Mouse (Mus musculus) limb, embryonic 14.5 days (tissue): ENCODE data around the gene Rubcn. TPM values are rescaled to one million over a fixed set of nuclear protein-coding genes. Genes with fewer than 3 reads are reported as not detected.
"Not testable (repeated sequence)": the region's sequence is repeated elsewhere in the genome, so short reads cannot be mapped to it uniquely, and the experiment has no call there.

Source experiments
- ATAC-seq: fragments of 200-750 bp; cut with Nextera tagmentation; 2 replicates; pipeline ENCODE4 v1.8.0; 2017; ENCODE audit warnings: low read depth, moderate number of reproducible peaks, moderate TSS enrichment; ENCODE audit not compliant: low FRiP score
- DNase-seq: peaks from one replicate; pipeline ENCODE4 v3.0.0-alpha.2; 2015; ENCODE audit warnings: low spot score
- H3K27ac ChIP-seq: fragments of 300-500 bp; sonication (generic); replicated peaks from 2 replicates; pipeline ENCODE4 v1.5.1; 2014; ENCODE audit warnings: low read depth, mild to moderate bottlenecking, low read length, moderate library complexity, mixed read lengths
- H3K27me3 ChIP-seq: fragments of 300-500 bp; sonication (generic); 2 replicates; pipeline ENCODE4 v1.6.1; 2014; ENCODE audit warnings: low read length, mixed read lengths; ENCODE audit not compliant: control insufficient read depth, insufficient read depth
- H3K36me3 ChIP-seq: fragments of 300-500 bp; sonication (generic); 2 replicates; pipeline ENCODE4 v1.6.1; 2014; ENCODE audit warnings: mild to moderate bottlenecking, low read length, moderate library complexity, mixed read lengths; ENCODE audit not compliant: control insufficient read depth, insufficient read depth
- H3K4me1 ChIP-seq: fragments of 300-500 bp; sonication (generic); 2 replicates; pipeline ENCODE4 v1.6.1; 2014; ENCODE audit warnings: antibody characterized with exemption, low read length, mixed read lengths; ENCODE audit not compliant: control insufficient read depth, insufficient read depth
- H3K4me2 ChIP-seq: fragments of 300-500 bp; sonication (generic); replicated peaks from 2 replicates; pipeline ENCODE4 v1.6.1; 2014; ENCODE audit warnings: low read depth, mild to moderate bottlenecking, low read length, moderate library complexity; ENCODE audit not compliant: severe bottlenecking
- H3K4me3 ChIP-seq: fragments of 300-500 bp; sonication (generic); replicated peaks from 2 replicates; pipeline ENCODE4 v1.5.1; 2014; ENCODE audit warnings: low read length
- H3K9ac ChIP-seq: fragments of 300-500 bp; sonication (generic); 2 replicates; pipeline ENCODE4 v1.6.1; 2014; ENCODE audit warnings: mild to moderate bottlenecking, low read depth, low read length, moderate library complexity; ENCODE audit not compliant: severe bottlenecking
- H3K9me3 ChIP-seq: fragments of 300-500 bp; sonication (generic); 2 replicates; pipeline ENCODE4 v1.6.1; 2016; ENCODE audit warnings: low read length; ENCODE audit not compliant: control insufficient read depth
- POLR2A ChIP-seq: fragments of 200-500 bp; IDR thresholded peaks from 2 replicates; pipeline ENCODE4 v1.8.0; 2012; ENCODE audit warnings: inconsistent platforms, mild to moderate bottlenecking, moderate library complexity, borderline replicate concordance; ENCODE audit not compliant: insufficient read depth, insufficient read length; ENCODE audit errors: extremely low read depth
- WGBS: fragments of 180-500 bp; shearing (Covaris S2); extraction: QIAGEN DNeasy Blood & Tissue Kit; methylation state at CpG from one replicate; pipeline ENCODE4 v1.1.7; 2014; 5-methylcytosine and 5-hydroxymethylcytosine counted together
- polyA plus RNA-seq, 2 experiments: library from polyadenylated mRNA; depleted of rRNA in 1 of 2; stranded (reverse) in 1 of 2; unstranded in 1 of 2; fragments of >200 nt; fragmentation: Nextera tagmentation in 1 of 2; extraction: Ambion mirVana in 1 of 2; gene quantifications; 2 replicates each; pipeline versions ENCODE4 v1.2.1 to v1.2.3; 2012 to 2014

Rubcn gene
- polyA plus RNA-seq (2012; rRNA removed) (35.7 and 42.7 TPM in 2 replicates), polyA plus RNA-seq (2014; fragmentation: Nextera tagmentation; extraction: Ambion mirVana) (19.6 and 20.3 TPM in 2 replicates)

DNA sequence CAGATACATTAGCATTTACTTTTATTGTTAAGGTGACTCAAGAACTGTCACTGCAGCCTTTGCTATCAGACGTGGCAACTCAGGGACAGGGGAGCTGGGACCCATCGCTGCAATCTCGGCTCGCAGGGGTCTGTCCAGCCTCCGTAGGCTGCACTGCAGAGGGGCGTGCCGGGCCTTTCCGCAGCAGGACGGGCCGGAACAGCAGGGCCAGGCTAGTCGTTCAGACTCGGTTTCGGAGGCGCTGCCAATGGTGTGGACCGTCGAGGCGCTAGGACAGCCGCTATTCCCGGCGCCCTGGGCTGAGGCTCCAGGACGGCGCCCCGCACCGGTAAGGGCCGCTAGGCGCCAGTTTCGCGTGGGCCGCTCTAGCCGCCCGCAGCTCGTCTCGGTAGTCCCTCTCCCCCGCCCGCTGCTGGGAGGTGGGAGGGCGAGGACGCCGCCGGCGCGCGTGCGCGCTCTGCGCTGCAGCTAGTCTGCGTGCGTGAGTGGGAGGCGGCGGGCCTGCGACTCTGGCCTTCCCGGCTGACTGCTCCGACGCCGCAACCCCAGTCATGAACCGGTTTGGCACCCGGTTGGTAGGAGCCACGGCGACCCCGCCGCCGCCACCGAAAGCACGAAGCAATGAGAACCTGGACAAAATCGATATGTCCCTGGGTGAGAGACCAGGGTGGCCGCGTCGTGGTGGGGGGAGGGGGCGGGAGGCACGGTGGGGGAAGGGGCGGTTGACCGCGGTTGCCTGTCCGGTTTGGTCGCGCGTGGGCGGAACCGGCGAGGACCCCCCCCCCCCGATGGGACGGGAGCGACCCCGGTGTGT lies at the start of gene Rubcn, which contains the start of gene Fyttd1:
Rubcn (minus strand) TSS at position 424 of the 814 bp plus-strand sequence.
Fyttd1 (plus strand) TSS at position 158 of the 814 bp plus-strand sequence.
- peak; percentile 98 for ATAC-seq
- 4% methylated on average over 49 of the region's 83 CpGs for WGBS

DNA sequence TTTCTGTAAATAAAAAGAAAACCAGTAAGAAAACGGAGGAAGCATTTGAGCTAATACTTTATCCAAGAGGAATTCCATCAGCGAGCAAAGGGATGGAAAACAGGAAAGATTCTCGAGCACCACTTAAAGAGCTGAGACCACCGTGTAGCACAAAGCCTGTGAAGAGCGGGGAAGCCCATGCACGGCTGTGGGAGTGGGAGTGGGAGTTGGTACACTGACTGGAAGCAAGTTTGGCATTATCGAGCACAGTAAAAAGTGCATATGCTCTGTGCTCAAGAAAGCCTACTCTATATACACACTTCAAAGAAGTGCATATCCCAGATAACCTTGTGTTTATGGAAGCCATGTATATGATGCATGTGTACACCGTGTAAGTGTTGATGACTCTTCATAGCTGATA lies 49.5 kb upstream of the Rubcn start:
- no peak for ATAC-seq
- no peaks in the 10 kb centered on the region for H3K9me3 ChIP-seq
- no peak for DNase-seq
- H3K4me1 ChIP-seq, result no peaks in the 10 kb centered on the region
- TF ChIP-seq POLR2A, result no peak
- no peak overlapping the region for H3K9ac ChIP-seq
- peaks cover 9% of the 10 kb centered on the region; the same call in 1 of the 2 replicates for H3K36me3 ChIP-seq
- H3K27ac ChIP-seq, result no peak overlapping the region
- H3K4me3 ChIP-seq, result no peak overlapping the region
- H3K4me2 ChIP-seq, result no peak overlapping the region
- no peaks in the 10 kb centered on the region for H3K27me3 ChIP-seq
- 88% methylated on average over 8 of the region's 8 CpGs for WGBS

More for the DNA sequence above, at the start of gene Rubcn, which contains the start of gene Fyttd1:
- no peaks in the 10 kb centered on the region for H3K36me3 ChIP-seq
- peak within 1 kb of the TSS; percentile 92 for H3K4me3 ChIP-seq
- H3K27ac ChIP-seq, result peak within 1 kb of the TSS; percentile 83
- H3K9ac ChIP-seq, result peak within 1 kb of the TSS; percentile 88
- H3K9me3 ChIP-seq, result no peaks in the 10 kb centered on the region
- H3K4me1 ChIP-seq, result peaks cover 6% of the 10 kb centered on the region; the same call in 1 of the 2 replicates
- DNase-seq, result peak; percentile 96
- H3K4me2 ChIP-seq, result peak within 1 kb of the TSS; percentile 74
- H3K27me3 ChIP-seq, result no peaks in the 10 kb centered on the region
- peak; percentile 32; the same call in 1 of the 2 replicates for TF ChIP-seq POLR2A

DNA sequence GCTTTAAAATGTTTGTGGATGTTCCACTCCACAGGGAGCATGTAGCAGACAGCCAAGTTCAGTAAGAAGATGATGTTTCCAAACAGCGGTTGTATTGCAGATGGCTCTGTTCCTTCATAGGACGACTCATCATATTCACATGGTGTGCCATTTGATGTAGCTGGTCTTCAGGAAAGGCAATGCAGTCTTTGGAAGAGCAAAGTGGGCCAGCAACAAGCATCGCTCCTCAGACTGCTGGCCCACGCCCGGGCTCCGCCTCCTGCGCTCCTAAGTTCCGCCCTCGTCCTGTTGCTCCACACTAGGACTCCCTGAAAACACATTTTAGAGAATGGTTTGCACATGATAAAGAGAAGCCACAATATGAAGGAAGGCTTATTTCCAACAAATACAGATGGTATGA lies 49.1 kb upstream of the Rubcn start:
- not testable (repeated sequence) for H3K27ac ChIP-seq, H3K9me3 ChIP-seq, H3K27me3 ChIP-seq, H3K9ac ChIP-seq, H3K4me2 ChIP-seq, DNase-seq, H3K36me3 ChIP-seq, ATAC-seq, H3K4me3 ChIP-seq, H3K4me1 ChIP-seq
- 90% methylated on average over 9 of the region's 9 CpGs for WGBS

DNA sequence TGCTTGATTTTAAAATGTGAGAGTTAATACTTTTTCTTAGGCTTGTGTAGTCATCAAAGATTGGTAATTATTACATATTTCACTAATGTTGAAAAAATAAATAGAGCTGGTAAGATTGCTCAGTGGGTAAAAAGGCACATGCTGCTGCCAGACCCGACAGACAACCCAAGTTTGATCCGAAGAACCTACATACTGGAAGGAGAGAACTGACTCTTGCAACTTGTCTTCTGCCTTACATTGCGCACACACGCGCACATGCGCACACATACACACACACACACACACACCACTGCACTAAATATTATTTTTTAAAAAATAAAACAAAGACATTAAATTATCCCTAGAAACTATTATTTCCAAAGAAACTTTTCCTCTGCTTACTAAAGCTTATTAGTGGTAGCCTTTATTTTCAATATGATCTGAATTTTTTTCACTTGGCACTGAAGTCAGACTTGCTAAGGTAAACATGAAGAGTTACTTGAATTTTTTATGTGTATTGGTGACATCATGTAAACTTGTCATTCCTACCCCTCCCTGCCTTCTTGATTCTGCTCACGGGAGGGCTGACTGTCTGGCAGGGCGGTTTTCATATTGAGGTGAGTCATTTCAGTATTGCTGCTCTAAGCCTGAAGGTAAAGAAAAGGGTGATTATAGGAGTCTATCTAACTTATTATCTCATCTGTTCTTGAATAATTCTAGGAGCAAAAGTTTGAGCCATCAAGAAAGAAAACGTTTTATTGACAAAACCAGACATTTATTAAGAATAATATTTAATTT lies 37.9 kb upstream of the Rubcn start:
- H3K36me3 ChIP-seq, result no peaks in the 10 kb centered on the region
- DNase-seq (no peak), ATAC-seq (no peak)
- 77% methylated on average over 9 of the region's 9 CpGs for WGBS
- TF ChIP-seq POLR2A, result no peak
- no peaks in the 10 kb centered on the region for H3K9me3 ChIP-seq
- H3K4me2 ChIP-seq, result peak overlapping the region; percentile 74
- H3K27me3 ChIP-seq, result no peaks in the 10 kb centered on the region
- 0 out of 2 replicates have a peak, but pooled peaks cover 3% of the 10 kb centered on the region for H3K4me1 ChIP-seq
- peak overlapping the region; percentile 94 for H3K4me3 ChIP-seq
- no peak overlapping the region for H3K27ac ChIP-seq
- no peak overlapping the region; the same call in 1 of the 2 replicates for H3K9ac ChIP-seq
